Mouse (Mus musculus): ENCODE measurements at regions not wholly inside any gene's neighbourhood (a gene's known extent, or its start where the extent isn't known, plus 50 kb on each side); places are given as distances from the start of the nearest gene placed in this dataset.

GRCm38 (mm10) chr12:9857990-9858389, 288.1 kb downstream of the Osr1 start:
- no peak overlapping the region for H3K27ac ChIP-seq
- no peak overlapping the region for H3K9ac ChIP-seq
- H3K4me3 ChIP-seq (replicated peaks), result no peak overlapping the region
- ATAC-seq, result no peak
- no peaks in the 10 kb centered on the region for H3K4me1 ChIP-seq (replicated peaks)
- no peaks in the 10 kb centered on the region for H3K9me3 ChIP-seq
- H3K27me3 ChIP-seq (replicated peaks), result no peaks in the 10 kb centered on the region
- H3K36me3 ChIP-seq, result no peaks in the 10 kb centered on the region
- 81% methylated on average over 2 of the region's 2 CpGs for WGBS
- H3K4me2 ChIP-seq (replicated peaks), result no peak overlapping the region

DNA sequence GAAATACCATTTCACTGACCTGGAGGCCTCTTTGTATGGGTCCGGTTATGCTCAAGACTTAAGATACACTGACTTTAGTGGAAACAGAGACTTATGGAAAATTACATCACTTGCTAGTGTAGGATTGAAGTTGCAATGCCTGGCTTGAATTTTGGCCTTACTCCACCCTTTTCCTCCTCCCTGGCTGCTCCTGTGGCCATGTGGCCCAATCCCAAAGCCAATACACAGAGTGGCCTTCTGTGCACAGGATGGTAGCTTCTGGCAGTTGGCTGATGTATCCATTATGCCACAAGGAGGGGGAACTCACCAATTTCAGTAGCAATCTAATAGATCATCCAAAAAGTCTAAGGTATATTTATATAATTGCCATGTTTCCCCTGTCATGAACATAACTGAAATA, 292.4 kb downstream of the Osr1 start:
- H3K4me2 ChIP-seq (replicated peaks), result no peak overlapping the region
- H3K27me3 ChIP-seq (replicated peaks), result no peaks in the 10 kb centered on the region
- H3K27ac ChIP-seq, result no peak overlapping the region
- WGBS, result 92% methylated on average over 1 of the region's 1 CpGs
- no peak overlapping the region for H3K9ac ChIP-seq
- no peaks in the 10 kb centered on the region for H3K36me3 ChIP-seq
- no peaks in the 10 kb centered on the region for H3K4me1 ChIP-seq (replicated peaks)
- H3K4me3 ChIP-seq (replicated peaks), result no peak overlapping the region
- H3K9me3 ChIP-seq, result no peaks in the 10 kb centered on the region
- no peak for ATAC-seq

- H3K27ac ChIP-seq, result no peak overlapping the region
- 93% methylated on average over 4 of the region's 4 CpGs for WGBS
- H3K9ac ChIP-seq, result no peak overlapping the region
- H3K4me1 ChIP-seq (replicated peaks), result no peaks in the 10 kb centered on the region
- H3K4me3 ChIP-seq (replicated peaks), result no peak overlapping the region
- H3K4me2 ChIP-seq (replicated peaks), result no peak overlapping the region
- no peaks in the 10 kb centered on the region for H3K9me3 ChIP-seq
- ATAC-seq, result no peak
- H3K36me3 ChIP-seq, result no peaks in the 10 kb centered on the region
- no peaks in the 10 kb centered on the region for H3K27me3 ChIP-seq (replicated peaks)
Measured at GRCm38 (mm10) chr12:9872236-9872635, 302.3 kb downstream of the Osr1 start.

GRCm38 (mm10) chr12:9873214-9873613, 303.3 kb downstream of the Osr1 start:
- H3K9ac ChIP-seq, result no peak overlapping the region
- H3K4me3 ChIP-seq (replicated peaks), result no peak overlapping the region
- no peak overlapping the region for H3K4me2 ChIP-seq (replicated peaks)
- no peak for ATAC-seq
- H3K27ac ChIP-seq, result no peak overlapping the region
- H3K4me1 ChIP-seq (replicated peaks), result no peaks in the 10 kb centered on the region
- no peaks in the 10 kb centered on the region for H3K36me3 ChIP-seq
- no peaks in the 10 kb centered on the region for H3K27me3 ChIP-seq (replicated peaks)
- H3K9me3 ChIP-seq, result no peaks in the 10 kb centered on the region
- WGBS, result 91% methylated on average over 1 of the region's 1 CpGs

DNA sequence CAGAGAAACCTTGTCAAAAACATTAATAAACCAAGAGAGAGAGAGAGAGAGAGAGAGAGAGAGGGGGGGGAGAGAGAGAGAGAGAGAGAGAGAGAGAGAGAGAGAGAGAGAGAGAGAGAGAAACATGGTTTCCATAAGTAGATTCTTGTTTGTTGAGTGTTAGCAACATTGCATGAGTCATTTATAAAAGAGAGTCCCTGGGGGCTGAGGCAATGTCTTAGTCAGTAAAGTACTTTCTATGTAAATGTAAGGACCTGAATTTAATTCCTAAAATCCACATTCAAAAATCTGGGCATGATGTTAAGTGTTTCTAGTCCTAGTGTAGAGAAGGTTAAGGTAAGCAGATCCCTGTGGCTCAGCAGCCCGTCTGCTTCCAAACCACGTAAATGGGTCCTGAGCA, 304.9 kb downstream of the Osr1 start:
- ATAC-seq, result no peak
- Histone ChIP-seq H3K4me2 (replicated peaks) (no peak overlapping the region), H3K4me1 (replicated peaks) (no peaks in the 10 kb centered on the region), H3K27ac (no peak overlapping the region), H3K9ac (no peak overlapping the region), H3K36me3 (no peaks in the 10 kb centered on the region), H3K27me3 (replicated peaks) (no peaks in the 10 kb centered on the region), H3K9me3 (no peaks in the 10 kb centered on the region), H3K4me3 (replicated peaks) (no peak overlapping the region)
- WGBS, result 94% methylated on average over 2 of the region's 2 CpGs

- WGBS, result 77% methylated on average over 2 of the region's 2 CpGs
- H3K27ac ChIP-seq, result no peak overlapping the region
- ATAC-seq, result no peak
- H3K4me1 ChIP-seq (replicated peaks), result no peaks in the 10 kb centered on the region
- no peak overlapping the region for H3K9ac ChIP-seq
- no peaks in the 10 kb centered on the region for H3K27me3 ChIP-seq (replicated peaks)
- H3K36me3 ChIP-seq, result no peaks in the 10 kb centered on the region
- no peaks in the 10 kb centered on the region for H3K9me3 ChIP-seq
- no peak overlapping the region for H3K4me2 ChIP-seq (replicated peaks)
- no peak overlapping the region for H3K4me3 ChIP-seq (replicated peaks)
Measured at GRCm38 (mm10) chr12:9881953-9882623, 312.2 kb downstream of the Osr1 start.

GRCm38 (mm10) chr12:9883037-9883730, 313.3 kb downstream of the Osr1 start:
- Histone ChIP-seq H3K9me3 (no peaks in the 10 kb centered on the region), H3K27ac (no peak overlapping the region), H3K4me3 (replicated peaks) (no peak overlapping the region), H3K9ac (no peak overlapping the region), H3K36me3 (no peaks in the 10 kb centered on the region), H3K27me3 (replicated peaks) (no peaks in the 10 kb centered on the region), H3K4me1 (replicated peaks) (no peaks in the 10 kb centered on the region), H3K4me2 (replicated peaks) (no peak overlapping the region)
- WGBS, result 33% methylated on average over 1 of the region's 1 CpGs
- peak; percentile 76 for ATAC-seq

DNA sequence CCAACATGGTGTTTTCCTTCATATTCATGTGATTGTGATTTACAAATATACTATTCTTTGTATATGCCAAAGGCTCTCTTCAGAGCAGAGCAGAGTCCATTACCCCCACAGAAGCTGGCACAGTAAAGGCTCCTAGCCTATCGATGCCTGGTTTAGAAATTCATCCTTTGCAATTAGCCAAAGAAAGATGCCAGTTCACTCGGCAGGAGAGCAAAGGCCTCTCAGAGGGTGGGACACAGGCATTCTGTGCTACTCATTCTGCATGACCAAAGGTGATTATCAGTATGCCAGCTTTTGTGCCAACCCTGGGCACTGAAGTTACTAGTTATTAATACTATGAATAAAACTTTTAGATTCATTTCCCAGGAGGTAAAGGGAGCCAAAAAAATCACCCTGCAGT, 324.6 kb downstream of the Osr1 start:
- no peak overlapping the region for H3K27ac ChIP-seq
- H3K9me3 ChIP-seq, result no peaks in the 10 kb centered on the region
- ATAC-seq, result no peak
- no peak overlapping the region for H3K4me2 ChIP-seq (replicated peaks)
- H3K4me3 ChIP-seq (replicated peaks), result no peak overlapping the region
- H3K27me3 ChIP-seq (replicated peaks), result no peaks in the 10 kb centered on the region
- H3K36me3 ChIP-seq, result no peaks in the 10 kb centered on the region
- no peaks in the 10 kb centered on the region for H3K4me1 ChIP-seq (replicated peaks)
- 86% methylated on average over 2 of the region's 2 CpGs for WGBS
- H3K9ac ChIP-seq, result no peak overlapping the region

GRCm38 (mm10) chr12:9897980-9898379, 328.1 kb downstream of the Osr1 start:
- 77% methylated on average over 6 of the region's 6 CpGs for WGBS
- no peaks in the 10 kb centered on the region for H3K27me3 ChIP-seq (replicated peaks)
- ATAC-seq, result no peak

GRCm38 (mm10) chr12:9898420-9898819, 328.5 kb downstream of the Osr1 start:
- H3K4me3 ChIP-seq (replicated peaks), result no peak overlapping the region
- WGBS, result 48% methylated on average over 3 of the region's 3 CpGs
- H3K27ac ChIP-seq, result no peak overlapping the region
- H3K4me2 ChIP-seq (replicated peaks), result no peak overlapping the region
- H3K4me1 ChIP-seq (replicated peaks), result no peaks in the 10 kb centered on the region
- H3K27me3 ChIP-seq (replicated peaks), result no peaks in the 10 kb centered on the region
- H3K9me3 ChIP-seq, result no peaks in the 10 kb centered on the region
- H3K9ac ChIP-seq, result no peak overlapping the region
- no peak for ATAC-seq
- H3K36me3 ChIP-seq, result no peaks in the 10 kb centered on the region

More at GRCm38 (mm10) chr12:9897980-9898379, 328.1 kb downstream of the Osr1 start:
- no peaks in the 10 kb centered on the region for H3K36me3 ChIP-seq
- H3K9me3 ChIP-seq, result no peaks in the 10 kb centered on the region
- no peak overlapping the region for H3K4me2 ChIP-seq (replicated peaks)
- H3K4me1 ChIP-seq (replicated peaks), result no peaks in the 10 kb centered on the region
- no peak overlapping the region for H3K27ac ChIP-seq
- no peak overlapping the region for H3K4me3 ChIP-seq (replicated peaks)
- H3K9ac ChIP-seq, result no peak overlapping the region

DNA sequence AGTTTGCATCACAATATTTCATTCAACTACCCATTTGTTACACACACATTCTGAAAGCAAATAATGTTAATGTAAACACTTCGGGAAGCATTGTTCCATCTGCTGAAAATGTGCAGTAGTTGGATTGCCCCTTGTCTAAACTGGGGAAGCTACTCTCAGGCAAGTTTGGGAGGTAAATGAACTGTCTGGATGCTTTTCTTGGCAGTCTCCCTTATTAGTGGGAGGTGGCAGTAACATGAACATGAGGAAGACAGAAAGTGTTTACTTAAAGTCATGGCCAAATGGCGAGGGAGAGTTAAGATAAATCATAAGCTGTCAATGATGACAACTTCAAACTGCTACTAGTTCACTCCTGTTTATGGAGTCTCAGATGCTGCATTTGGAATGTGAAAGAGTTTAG, 332.0 kb downstream of the Osr1 start:
- Histone ChIP-seq H3K27me3 (replicated peaks) (no peaks in the 10 kb centered on the region), H3K9me3 (no peaks in the 10 kb centered on the region), H3K27ac (no peak overlapping the region), H3K4me3 (replicated peaks) (no peak overlapping the region), H3K4me1 (replicated peaks) (no peaks in the 10 kb centered on the region), H3K36me3 (no peaks in the 10 kb centered on the region), H3K4me2 (replicated peaks) (no peak overlapping the region), H3K9ac (no peak overlapping the region)
- no peak for ATAC-seq
- 30% methylated on average over 2 of the region's 2 CpGs for WGBS

GRCm38 (mm10) chr12:9903702-9904231, 333.9 kb downstream of the Osr1 start:
- H3K4me1 ChIP-seq (replicated peaks), result no peaks in the 10 kb centered on the region
- H3K9ac ChIP-seq, result no peak overlapping the region
- 41% methylated on average over 2 of the region's 2 CpGs for whole genome bisulfite sequencing
- H3K9me3 ChIP-seq, result no peaks in the 10 kb centered on the region
- no peak overlapping the region for H3K4me2 ChIP-seq (replicated peaks)
- no peaks in the 10 kb centered on the region for H3K36me3 ChIP-seq
- no peak overlapping the region for H3K27ac ChIP-seq
- H3K27me3 ChIP-seq (replicated peaks), result no peaks in the 10 kb centered on the region
- H3K4me3 ChIP-seq (replicated peaks), result no peak overlapping the region
- ATAC-seq, result no peak

- Histone ChIP-seq H3K27ac (no peak overlapping the region), H3K27me3 (replicated peaks) (no peaks in the 10 kb centered on the region), H3K4me1 (replicated peaks) (no peaks in the 10 kb centered on the region), H3K36me3 (no peaks in the 10 kb centered on the region), H3K4me3 (replicated peaks) (no peak overlapping the region), H3K9me3 (no peaks in the 10 kb centered on the region), H3K9ac (no peak overlapping the region), H3K4me2 (replicated peaks) (no peak overlapping the region)
- ATAC-seq, result no peak
Measured at GRCm38 (mm10) chr12:9912333-9912732, 342.4 kb downstream of the Osr1 start.

All from intestine, embryonic 15.5 days (tissue).